Mouse (Mus musculus): Measurements from ENCODE around the gene Ttll11. TPM values are rescaled to one million over a fixed set of nuclear protein-coding genes. Genes with fewer than 3 reads are reported as not detected.

Ttll11 gene
- polyA plus RNA-seq, 1 experiment from 2014 or later, result 1.3 TPM

DNA sequence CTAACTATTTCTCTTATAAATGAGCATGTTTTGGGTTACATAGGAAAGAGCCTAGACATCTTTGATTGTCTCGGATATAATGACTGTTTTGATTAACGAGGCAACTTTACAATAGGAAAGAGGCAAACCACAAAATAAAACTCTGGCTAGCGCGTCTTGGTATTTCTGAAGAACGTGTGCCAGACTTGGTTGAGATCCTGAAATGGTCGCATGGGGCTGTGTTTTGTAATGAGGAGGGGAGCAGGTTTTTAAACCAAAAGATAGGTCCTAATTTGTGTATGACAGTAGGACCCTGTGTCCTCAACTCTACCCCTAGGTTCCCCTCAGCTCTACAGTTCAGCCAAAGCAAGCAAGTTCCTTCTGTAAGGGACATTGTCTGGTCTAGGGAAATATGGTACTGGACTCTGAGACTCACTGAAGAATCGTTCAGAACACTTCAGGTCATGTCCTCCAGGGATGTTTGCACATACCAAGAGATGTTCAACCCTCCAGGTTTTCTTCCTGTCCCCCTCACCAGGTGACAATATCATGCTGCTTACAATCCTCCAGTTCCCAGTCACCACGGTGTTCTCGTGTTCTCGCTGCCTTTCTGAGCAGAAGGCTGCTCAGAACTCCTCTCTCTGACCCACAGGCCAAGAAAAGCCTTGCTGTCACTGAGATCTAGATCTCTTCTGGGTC, 147.7 kb downstream of the Ttll11 start:
- H3K36me3 ChIP-seq, result no peaks in the 10 kb centered on the region
- no peaks in the 10 kb centered on the region for H3K27me3 ChIP-seq (replicated peaks)
- peaks cover 57% of the 10 kb centered on the region for H3K4me1 ChIP-seq
- H3K4me2 ChIP-seq, result 0 out of 2 replicates have a peak overlapping the region, but pooled peaks have one; percentile 45
- 28% methylated on average over 10 of the region's 10 CpGs for WGBS (ENCODE audit: insufficient replicate concordance)
- H3K27ac ChIP-seq, result peak overlapping the region; percentile 84
- H3K9ac ChIP-seq, result peak overlapping the region; percentile 27; the same call in 1 of the 2 replicates
- H3K4me3 ChIP-seq, result no peak overlapping the region
- ATAC-seq, result no peak
- peaks cover 8% of the 10 kb centered on the region for H3K9me3 ChIP-seq (replicated peaks)

DNA sequence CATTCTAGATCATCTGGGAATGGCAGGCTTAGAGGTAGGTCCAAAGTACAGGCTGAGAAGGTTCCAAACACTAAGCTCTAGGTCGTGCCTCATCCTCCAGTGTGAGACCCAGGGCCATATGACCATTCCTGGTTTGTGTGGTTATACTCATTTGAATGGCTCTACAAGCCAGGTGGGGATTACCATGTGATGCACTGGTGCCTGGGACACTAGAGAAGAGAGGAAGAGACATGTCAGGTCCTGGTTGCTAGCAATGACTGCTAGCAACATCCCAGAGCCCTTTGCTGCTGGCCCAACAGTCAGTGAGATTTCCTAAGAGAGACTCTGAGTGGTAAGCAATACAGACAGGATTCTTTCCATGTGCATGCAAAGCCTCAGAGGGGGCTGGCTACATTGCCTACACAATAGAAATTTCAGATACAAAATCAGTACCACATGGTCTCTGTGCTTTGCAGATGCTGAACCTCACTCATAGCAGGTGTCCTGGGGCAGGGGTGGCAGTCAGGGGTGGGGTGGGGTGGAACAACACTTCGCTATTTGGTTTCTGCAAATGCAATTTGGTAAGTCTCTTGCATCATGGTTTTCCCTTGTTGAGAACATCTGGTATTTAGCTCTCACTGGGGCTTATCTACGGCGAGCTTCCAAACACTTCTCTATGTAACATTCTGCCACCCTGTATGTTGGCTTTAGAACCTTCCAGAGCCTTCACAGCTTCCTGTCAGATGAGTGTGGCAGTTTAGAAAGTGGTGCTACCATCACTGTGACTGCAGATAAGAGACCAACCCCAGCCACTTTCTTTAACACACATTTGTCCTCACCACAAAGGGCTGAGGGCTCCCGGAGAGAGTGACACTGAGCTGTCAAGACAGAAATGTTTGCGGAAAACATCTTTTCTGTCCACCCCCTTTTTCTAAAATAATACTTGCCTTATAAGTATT, 148.5 kb downstream of the Ttll11 start:
- Histone ChIP-seq H3K27me3 (replicated peaks) (no peaks in the 10 kb centered on the region), H3K4me3 (no peak overlapping the region), H3K27ac (peak overlapping the region; percentile 84), H3K36me3 (no peaks in the 10 kb centered on the region), H3K4me1 (peaks cover 57% of the 10 kb centered on the region), H3K9me3 (replicated peaks) (0 out of 2 replicates have a peak, but pooled peaks cover under 1% of the 10 kb centered on the region), H3K4me2 (peak overlapping the region; percentile 20; the same call in 1 of the 2 replicates), H3K9ac (no peak overlapping the region)
- 18% methylated on average over 6 of the region's 6 CpGs for WGBS (ENCODE audit: insufficient replicate concordance)
- peak; percentile 81 for ATAC-seq

DNA sequence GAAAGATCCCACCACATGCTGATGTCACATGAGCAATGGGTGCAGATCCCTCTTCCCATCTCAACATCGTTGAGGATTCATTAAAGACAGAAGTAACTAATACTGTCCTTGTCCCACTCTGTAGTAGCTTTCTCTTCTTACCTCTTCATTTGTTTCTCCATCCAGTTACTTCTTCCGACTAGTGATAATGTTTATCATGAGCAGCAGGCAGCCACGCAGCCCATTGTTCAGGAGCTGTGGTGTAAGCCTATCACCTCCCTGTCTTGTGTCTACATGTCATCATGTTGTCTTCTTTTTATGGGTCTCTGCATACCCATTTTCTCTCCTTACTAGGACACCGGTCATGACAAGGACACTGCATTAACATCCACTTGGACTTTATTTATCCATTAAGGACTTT, 150.6 kb downstream of the Ttll11 start:
- Histone ChIP-seq H3K36me3 (no peaks in the 10 kb centered on the region), H3K27ac (no peak overlapping the region), H3K27me3 (replicated peaks) (no peaks in the 10 kb centered on the region), H3K4me2 (no peak overlapping the region), H3K9ac (no peak overlapping the region), H3K9me3 (replicated peaks) (no peaks in the 10 kb centered on the region), H3K4me1 (peaks cover 60% of the 10 kb centered on the region), H3K4me3 (no peak overlapping the region)
- peak; percentile 31; the same call in 1 of the 2 replicates for ATAC-seq
- 32% methylated on average over 4 of the region's 4 CpGs for WGBS (ENCODE audit: insufficient replicate concordance)

DNA sequence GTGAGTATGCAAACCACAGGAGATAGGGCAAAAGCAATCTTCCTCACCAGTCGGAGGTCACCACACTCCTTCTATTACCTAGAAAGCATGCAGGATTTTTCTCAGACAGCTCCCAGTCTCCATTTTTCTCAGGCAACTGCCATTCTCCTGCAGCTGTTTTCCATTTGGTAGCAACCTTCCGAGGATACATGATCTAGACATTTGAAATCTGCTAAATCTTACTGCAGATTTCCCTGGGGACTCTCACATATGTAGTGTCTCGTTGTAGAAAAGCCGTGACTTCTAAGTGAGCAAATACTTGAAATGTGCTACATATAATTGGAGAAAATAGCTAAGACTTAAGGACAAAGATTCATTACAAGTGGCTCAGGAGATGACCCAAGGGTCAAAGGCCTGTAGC, 151.8 kb downstream of the Ttll11 start:
- H3K4me2 ChIP-seq, result no peak overlapping the region
- WGBS (ENCODE audit: insufficient replicate concordance), result 81% methylated on average over 4 of the region's 4 CpGs
- H3K9ac ChIP-seq, result no peak overlapping the region
- no peaks in the 10 kb centered on the region for H3K36me3 ChIP-seq
- no peak for ATAC-seq
- no peak overlapping the region for H3K27ac ChIP-seq
- H3K4me3 ChIP-seq, result no peak overlapping the region
- H3K4me1 ChIP-seq, result peaks cover 47% of the 10 kb centered on the region
- no peaks in the 10 kb centered on the region for H3K27me3 ChIP-seq (replicated peaks)
- H3K9me3 ChIP-seq (replicated peaks), result no peaks in the 10 kb centered on the region

DNA sequence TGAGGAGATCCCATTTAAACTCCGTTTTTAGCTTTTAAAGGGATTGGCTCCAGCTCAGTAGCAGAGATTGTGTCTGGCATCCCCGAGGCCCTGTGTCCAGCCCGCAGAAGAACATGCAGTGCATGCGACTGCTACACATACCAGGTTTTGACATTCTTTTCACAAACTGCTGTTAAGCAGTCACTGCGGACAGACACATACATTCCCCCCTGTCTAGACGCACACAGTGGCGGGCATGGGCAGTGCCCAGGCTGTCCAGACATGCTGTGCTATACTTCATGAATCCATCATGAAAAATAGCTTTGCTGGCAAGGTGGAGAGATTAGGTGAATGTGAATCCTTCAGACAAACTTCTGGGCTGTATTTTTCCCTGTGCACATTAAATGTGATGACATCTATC, 154.6 kb downstream of the Ttll11 start:
- no peak overlapping the region for H3K9ac ChIP-seq
- WGBS (ENCODE audit: insufficient replicate concordance), result 69% methylated on average over 7 of the region's 7 CpGs
- peaks cover 20% of the 10 kb centered on the region for H3K4me1 ChIP-seq
- no peaks in the 10 kb centered on the region for H3K36me3 ChIP-seq
- no peak for ATAC-seq
- H3K27ac ChIP-seq, result no peak overlapping the region
- H3K4me3 ChIP-seq, result no peak overlapping the region
- H3K27me3 ChIP-seq (replicated peaks), result no peaks in the 10 kb centered on the region
- H3K9me3 ChIP-seq (replicated peaks), result no peaks in the 10 kb centered on the region
- no peak overlapping the region for H3K4me2 ChIP-seq

DNA sequence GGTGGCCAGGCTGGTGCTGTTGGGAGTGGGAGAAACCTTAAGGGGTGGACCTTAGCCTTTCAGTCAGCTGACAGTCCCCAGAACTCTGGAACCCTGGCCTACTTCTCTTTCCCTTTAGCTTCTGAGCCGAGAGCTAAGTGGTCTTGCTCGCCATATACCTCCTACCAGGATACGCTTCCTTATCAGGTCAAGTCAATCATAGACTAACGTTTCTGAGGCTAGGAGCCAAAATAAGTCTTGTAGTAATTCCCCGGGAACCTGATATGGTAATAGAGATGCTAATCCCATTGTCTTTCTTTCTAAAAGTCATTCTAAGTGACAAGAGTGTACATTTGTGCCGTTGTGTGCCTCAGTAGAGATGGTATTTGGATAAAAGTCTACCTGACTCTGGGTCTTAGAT, 156.1 kb downstream of the Ttll11 start:
- Histone ChIP-seq H3K4me1 (peaks cover 14% of the 10 kb centered on the region), H3K4me2 (no peak overlapping the region), H3K4me3 (no peak overlapping the region), H3K9me3 (replicated peaks) (no peaks in the 10 kb centered on the region), H3K27ac (no peak overlapping the region), H3K9ac (no peak overlapping the region), H3K27me3 (replicated peaks) (no peaks in the 10 kb centered on the region), H3K36me3 (no peaks in the 10 kb centered on the region)
- no peak for ATAC-seq
- WGBS (ENCODE audit: insufficient replicate concordance), result 54% methylated on average over 6 of the region's 6 CpGs

DNA sequence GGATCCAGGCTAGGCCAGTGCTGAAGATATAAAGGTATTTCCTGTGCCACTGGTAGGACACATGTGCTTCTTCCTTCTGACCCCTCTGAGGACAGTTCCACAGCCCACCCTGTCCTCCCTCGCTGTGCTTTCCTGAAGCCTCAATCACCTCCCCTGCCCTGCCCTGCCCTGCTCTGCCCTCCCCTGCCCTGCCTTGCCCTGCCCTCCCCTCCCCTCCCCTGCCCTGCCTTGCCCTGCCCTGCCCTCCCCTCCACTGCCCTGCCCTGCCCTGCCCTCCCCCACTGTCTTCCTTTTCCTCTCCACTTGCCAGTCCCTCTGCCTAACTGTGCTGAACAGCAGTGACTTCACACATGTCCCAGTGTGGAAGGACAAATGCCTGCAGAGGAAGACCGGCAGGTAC, 160.8 kb downstream of the Ttll11 start:
- no peak overlapping the region for H3K9ac ChIP-seq
- H3K36me3 ChIP-seq, result no peaks in the 10 kb centered on the region
- 0 out of 2 replicates have a peak, but pooled peaks cover 9% of the 10 kb centered on the region for H3K27me3 ChIP-seq (replicated peaks)
- H3K9me3 ChIP-seq (replicated peaks), result no peaks in the 10 kb centered on the region
- ATAC-seq, result peak; percentile 57; the same call in 1 of the 2 replicates
- no peak overlapping the region for H3K27ac ChIP-seq
- no peak overlapping the region for H3K4me2 ChIP-seq
- 18% methylated on average over 2 of the region's 2 CpGs for WGBS (ENCODE audit: insufficient replicate concordance)
- no peak overlapping the region for H3K4me3 ChIP-seq
- H3K4me1 ChIP-seq, result peaks cover 20% of the 10 kb centered on the region

DNA sequence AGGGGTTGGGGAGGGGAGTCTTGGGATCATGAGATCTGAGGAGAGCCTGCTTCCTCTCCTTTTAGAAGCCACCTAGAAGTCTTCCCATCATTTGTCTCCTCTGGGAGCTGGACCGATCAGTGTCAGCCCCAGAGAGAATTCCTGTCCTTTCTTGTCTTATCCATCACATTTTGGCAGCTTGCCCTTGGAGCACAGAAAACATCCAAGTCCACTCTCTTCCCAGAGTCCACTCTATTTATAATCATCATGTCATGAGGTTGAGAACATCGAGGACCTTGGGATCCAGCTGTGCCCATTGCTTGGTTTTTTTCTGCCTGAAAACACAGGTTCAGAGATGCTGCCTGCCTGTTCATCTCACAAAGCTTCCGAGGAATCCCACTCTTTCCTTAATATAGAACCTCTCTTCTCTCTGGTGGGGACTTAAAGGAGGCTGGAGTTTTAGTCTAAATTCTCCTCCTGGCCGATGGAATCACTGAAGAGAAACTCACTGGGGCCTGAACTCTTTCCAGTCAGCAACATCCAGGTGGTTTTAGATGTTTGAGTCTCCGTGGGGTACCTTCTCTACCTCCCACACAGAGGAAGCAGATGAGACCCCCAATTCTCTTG, 163.6 kb downstream of the Ttll11 start:
- WGBS (ENCODE audit: insufficient replicate concordance), result 59% methylated on average over 5 of the region's 5 CpGs

DNA sequence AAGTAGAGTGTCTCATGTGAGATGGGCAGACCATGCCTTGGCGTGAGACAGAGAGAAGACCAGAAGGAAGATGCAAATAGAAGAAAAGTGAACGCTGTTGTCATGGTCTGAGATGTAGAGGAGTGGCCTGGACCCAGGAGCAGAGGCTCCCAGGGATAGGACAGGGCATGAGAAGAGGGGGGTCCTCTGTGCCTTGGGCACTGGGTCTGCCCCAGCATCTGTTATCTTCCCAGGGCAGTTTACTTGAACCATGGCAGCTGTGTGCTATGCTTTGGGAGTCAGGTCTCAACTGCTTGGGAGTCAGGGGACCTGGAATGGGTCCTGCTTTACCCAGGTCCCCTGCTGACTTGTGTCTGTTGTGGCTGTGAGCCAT, 167.2 kb downstream of the Ttll11 start:
- Histone ChIP-seq H3K27ac (no peak overlapping the region), H3K36me3 (no peaks in the 10 kb centered on the region), H3K4me2 (no peak overlapping the region), H3K27me3 (replicated peaks) (peaks cover 31% of the 10 kb centered on the region; the same call in 1 of the 2 replicates), H3K9me3 (replicated peaks) (no peaks in the 10 kb centered on the region), H3K9ac (no peak overlapping the region), H3K4me1 (peaks cover under 1% of the 10 kb centered on the region; the same call in 1 of the 2 replicates), H3K4me3 (no peak overlapping the region)
- 72% methylated on average over 2 of the region's 2 CpGs for WGBS (ENCODE audit: insufficient replicate concordance)
- ATAC-seq, result no peak

More for the DNA sequence above, 163.6 kb downstream of the Ttll11 start:
- Histone ChIP-seq H3K9ac (no peak overlapping the region), H3K4me1 (peaks cover 20% of the 10 kb centered on the region), H3K27ac (no peak overlapping the region), H3K27me3 (replicated peaks) (0 out of 2 replicates have a peak, but pooled peaks cover 21% of the 10 kb centered on the region), H3K36me3 (no peaks in the 10 kb centered on the region), H3K9me3 (replicated peaks) (no peaks in the 10 kb centered on the region), H3K4me2 (no peak overlapping the region), H3K4me3 (no peak overlapping the region)
- no peak for ATAC-seq

DNA sequence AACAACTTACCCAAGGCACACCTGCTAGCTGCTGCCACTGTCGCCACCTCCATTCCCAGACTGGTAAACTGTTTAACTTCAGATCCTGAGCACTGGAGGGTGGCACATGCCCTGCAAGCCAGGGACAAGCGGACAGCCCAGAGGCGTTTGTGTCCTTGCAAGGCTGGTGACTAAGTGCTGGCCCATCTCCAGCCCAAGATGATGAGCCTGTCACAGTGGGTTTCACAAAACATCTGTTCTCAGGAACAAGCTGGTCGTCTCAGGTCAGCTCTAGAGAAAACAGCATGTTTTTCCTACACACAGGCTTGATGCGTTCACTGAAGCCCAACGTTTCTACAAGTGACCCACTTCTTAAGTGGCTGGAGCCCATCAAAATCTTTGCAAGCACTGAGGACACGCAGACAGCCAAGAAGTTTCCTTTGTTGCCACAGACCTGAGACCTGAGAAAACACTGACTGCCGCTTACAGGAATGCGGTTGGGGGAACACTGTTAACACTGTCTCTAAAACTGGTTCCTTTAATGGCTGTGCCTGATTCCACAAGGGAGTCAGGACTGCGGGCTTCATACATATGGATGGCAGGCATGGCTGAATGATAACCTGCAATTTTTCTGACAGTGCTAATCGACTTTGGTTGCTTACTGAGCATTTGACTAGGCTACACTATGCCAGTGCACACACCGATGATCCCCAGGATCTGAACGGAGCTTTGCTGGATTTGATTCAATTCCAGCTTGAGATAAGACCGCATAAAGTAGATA, 167.7 kb downstream of the Ttll11 start:
- no peaks in the 10 kb centered on the region for H3K4me1 ChIP-seq
- 59% methylated on average over 14 of the region's 14 CpGs for WGBS (ENCODE audit: insufficient replicate concordance)
- ATAC-seq, result no peak
- H3K36me3 ChIP-seq, result no peaks in the 10 kb centered on the region
- no peak overlapping the region for H3K4me2 ChIP-seq
- H3K9me3 ChIP-seq (replicated peaks), result no peaks in the 10 kb centered on the region
- no peak overlapping the region for H3K27ac ChIP-seq
- no peak overlapping the region for H3K9ac ChIP-seq
- H3K4me3 ChIP-seq, result no peak overlapping the region
- H3K27me3 ChIP-seq (replicated peaks), result peaks cover 31% of the 10 kb centered on the region; the same call in 1 of the 2 replicates

DNA sequence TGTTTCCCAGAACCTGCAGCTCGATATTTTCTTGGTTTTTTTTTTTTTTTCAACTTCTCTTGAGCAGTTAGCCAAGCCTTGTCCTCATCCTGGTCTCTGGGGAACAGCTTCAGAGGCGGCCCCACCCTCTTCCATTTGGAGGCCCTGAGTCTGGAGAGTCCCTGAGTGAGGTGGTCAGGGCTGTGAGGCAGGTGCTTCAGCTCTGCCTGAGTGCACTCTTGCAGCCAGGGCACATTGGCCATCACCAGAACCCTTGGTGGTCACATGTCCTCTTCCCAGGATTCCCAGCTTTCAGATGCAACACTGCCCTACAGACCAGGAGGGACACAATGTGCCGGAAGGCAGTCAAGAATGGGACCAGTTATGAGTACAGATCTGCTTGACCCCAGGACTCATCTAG, 169.7 kb downstream of the Ttll11 start:
- ATAC-seq, result no peak
- Histone ChIP-seq H3K9me3 (replicated peaks) (no peaks in the 10 kb centered on the region), H3K9ac (no peak overlapping the region), H3K27me3 (replicated peaks) (peaks cover 24% of the 10 kb centered on the region; the same call in 1 of the 2 replicates), H3K27ac (no peak overlapping the region), H3K4me1 (no peaks in the 10 kb centered on the region), H3K4me2 (no peak overlapping the region), H3K36me3 (no peaks in the 10 kb centered on the region), H3K4me3 (no peak overlapping the region)
- 54% methylated on average over 3 of the region's 3 CpGs for WGBS (ENCODE audit: insufficient replicate concordance)

All from liver, embryonic 12.5 days (tissue).